Mouse (Mus musculus): ENCODE results near the gene Sobp. TPM values are rescaled to one million over a fixed set of nuclear protein-coding genes. Genes with fewer than 3 reads are reported as not detected.

Gene Sobp
- polyA plus RNA-seq, 2 experiments, result 0.01 TPM; not detected in 1

- Histone ChIP-seq H3K4me1 (replicated peaks; ENCODE audit: control insufficient read depth in 2 of 2, insufficient read depth in 2 of 2, low read length in 1 of 2) (peaks cover 0 to 2% of the 10 kb centered on the region in 2 experiments; a peak in 1 of 4 replicates), H3K27me3 (ENCODE audit: control insufficient read depth, insufficient read depth, low read length) (no peaks in the 10 kb centered on the region), H3K9ac (replicated peaks) (no peak overlapping the region), H3K4me3 (ENCODE audit: insufficient read depth in 1 of 2, low read depth in 2 of 2, low read length in 2 of 2) (no peak overlapping the region), H3K36me3 (replicated peaks; ENCODE audit: control insufficient read depth, insufficient read depth, low read depth) (no peaks in the 10 kb centered on the region), H3K27ac (no peak overlapping the region), H3K4me2 (ENCODE audit: low read depth) (no peak overlapping the region), H3K9me3 (ENCODE audit: control insufficient read depth, low read length) (no peaks in the 10 kb centered on the region)
- TF ChIP-seq CTCF (IDR thresholded peaks at IDR 0.05; ENCODE audit: low read depth) (no peak), EP300 (IDR thresholded peaks at IDR 0.05; ENCODE audit: low read depth) (no peak)
- 69% methylated on average over 7 of the region's 7 CpGs for WGBS (ENCODE audit: insufficient replicate concordance)
- ATAC-seq (ENCODE audit: insufficient read depth), result no peak
- DNase-seq (ENCODE audit: low read depth in 3 of 3, low spot score in 3 of 3), result no peak
These were observed 49.8 kb downstream of the Sobp start for GRCm38 (mm10) chr10:43124561-43124960.

GRCm38 (mm10) chr10:43124156-43124555 lies 50.2 kb downstream of the Sobp start:
- Histone ChIP-seq H3K36me3 (replicated peaks; ENCODE audit: control insufficient read depth, insufficient read depth, low read depth) (no peaks in the 10 kb centered on the region), H3K27me3 (ENCODE audit: control insufficient read depth, insufficient read depth, low read length) (no peaks in the 10 kb centered on the region), H3K9me3 (ENCODE audit: control insufficient read depth, low read length) (no peaks in the 10 kb centered on the region), H3K27ac (no peak overlapping the region), H3K4me3 (ENCODE audit: insufficient read depth in 1 of 2, low read depth in 2 of 2, low read length in 2 of 2) (no peak overlapping the region), H3K4me1 (replicated peaks; ENCODE audit: control insufficient read depth in 2 of 2, insufficient read depth in 2 of 2, low read length in 1 of 2) (peaks cover 0 to 2% of the 10 kb centered on the region in 2 experiments; a peak in 1 of 4 replicates), H3K9ac (replicated peaks) (no peak overlapping the region), H3K4me2 (ENCODE audit: low read depth) (no peak overlapping the region)
- 62% methylated on average over 4 of the region's 4 CpGs for WGBS (ENCODE audit: insufficient replicate concordance)
- DNase-seq (ENCODE audit: low read depth in 3 of 3, low spot score in 3 of 3) (no peak), ATAC-seq (ENCODE audit: insufficient read depth) (no peak)
- no peak for TF ChIP-seq CTCF (IDR thresholded peaks at IDR 0.05; ENCODE audit: low read depth)
- TF ChIP-seq EP300 (IDR thresholded peaks at IDR 0.05; ENCODE audit: low read depth), result no peak

GRCm38 (mm10) chr10:43123422-43123821 lies 50.9 kb downstream of the Sobp start:
- H3K4me1 ChIP-seq (replicated peaks; ENCODE audit: control insufficient read depth in 2 of 2, insufficient read depth in 2 of 2, low read length in 1 of 2), result peaks cover 0 to 2% of the 10 kb centered on the region in 2 experiments; a peak in 1 of 4 replicates
- H3K4me3 ChIP-seq (ENCODE audit: insufficient read depth in 1 of 2, low read depth in 2 of 2, low read length in 2 of 2), result no peak overlapping the region
- H3K9me3 ChIP-seq (ENCODE audit: control insufficient read depth, low read length), result no peaks in the 10 kb centered on the region
- H3K36me3 ChIP-seq (replicated peaks; ENCODE audit: control insufficient read depth, insufficient read depth, low read depth), result no peaks in the 10 kb centered on the region
- TF ChIP-seq EP300 (IDR thresholded peaks at IDR 0.05; ENCODE audit: low read depth), result no peak
- no peak for TF ChIP-seq CTCF (IDR thresholded peaks at IDR 0.05; ENCODE audit: low read depth)
- no peak overlapping the region for H3K4me2 ChIP-seq (ENCODE audit: low read depth)
- WGBS (ENCODE audit: insufficient replicate concordance), result 30% methylated on average over 6 of the region's 6 CpGs
- no peak overlapping the region for H3K9ac ChIP-seq (replicated peaks)
- H3K27me3 ChIP-seq (ENCODE audit: control insufficient read depth, insufficient read depth, low read length), result no peaks in the 10 kb centered on the region
- ATAC-seq (ENCODE audit: insufficient read depth) (no peak), DNase-seq (ENCODE audit: low read depth in 3 of 3, low spot score in 3 of 3) (no peak)
- no peak overlapping the region for H3K27ac ChIP-seq

GRCm38 (mm10) chr10:43120688-43121450 lies 53.5 kb downstream of the Sobp start:
- Histone ChIP-seq H3K9ac (replicated peaks) (no peak overlapping the region), H3K27me3 (ENCODE audit: control insufficient read depth, insufficient read depth, low read length) (no peaks in the 10 kb centered on the region), H3K4me1 (replicated peaks; ENCODE audit: control insufficient read depth in 2 of 2, insufficient read depth in 2 of 2, low read length in 1 of 2) (peaks cover 0 to 2% of the 10 kb centered on the region in 2 experiments; a peak in 1 of 4 replicates), H3K9me3 (ENCODE audit: control insufficient read depth, low read length) (no peaks in the 10 kb centered on the region), H3K4me2 (ENCODE audit: low read depth) (no peak overlapping the region), H3K36me3 (replicated peaks; ENCODE audit: control insufficient read depth, insufficient read depth, low read depth) (no peaks in the 10 kb centered on the region), H3K4me3 (ENCODE audit: insufficient read depth in 1 of 2, low read depth in 2 of 2, low read length in 2 of 2) (no peak overlapping the region), H3K27ac (no peak overlapping the region)
- TF ChIP-seq EP300 (IDR thresholded peaks at IDR 0.05; ENCODE audit: low read depth) (0 out of 2 replicates have a peak, but pooled peaks have one; percentile 29), CTCF (IDR thresholded peaks at IDR 0.05; ENCODE audit: low read depth) (no peak)
- peak in 1 of 3 experiments; percentile 1 for DNase-seq (ENCODE audit: low read depth in 3 of 3, low spot score in 3 of 3)
- 17% methylated on average over 8 of the region's 8 CpGs for WGBS (ENCODE audit: insufficient replicate concordance)
- ATAC-seq (ENCODE audit: insufficient read depth), result no peak

- Histone ChIP-seq H3K9me3 (ENCODE audit: control insufficient read depth, low read length) (no peaks in the 10 kb centered on the region), H3K4me1 (replicated peaks; ENCODE audit: control insufficient read depth in 2 of 2, insufficient read depth in 2 of 2, low read length in 1 of 2) (peaks cover 0 to 2% of the 10 kb centered on the region in 2 experiments; a peak in 1 of 4 replicates), H3K27me3 (ENCODE audit: control insufficient read depth, insufficient read depth, low read length) (no peaks in the 10 kb centered on the region; the same call in 1 of the 2 replicates), H3K9ac (replicated peaks) (no peak overlapping the region), H3K36me3 (replicated peaks; ENCODE audit: control insufficient read depth, insufficient read depth, low read depth) (no peaks in the 10 kb centered on the region), H3K27ac (no peak overlapping the region), H3K4me3 (ENCODE audit: insufficient read depth in 1 of 2, low read depth in 2 of 2, low read length in 2 of 2) (no peak overlapping the region), H3K4me2 (ENCODE audit: low read depth) (no peak overlapping the region)
- ATAC-seq (ENCODE audit: insufficient read depth) (no peak), DNase-seq (ENCODE audit: low read depth in 3 of 3, low spot score in 3 of 3) (no peak)
- 54% methylated on average over 3 of the region's 3 CpGs for WGBS (ENCODE audit: insufficient replicate concordance)
- TF ChIP-seq CTCF (IDR thresholded peaks at IDR 0.05; ENCODE audit: low read depth) (no peak), EP300 (IDR thresholded peaks at IDR 0.05; ENCODE audit: low read depth) (no peak)
These were observed 58.0 kb downstream of the Sobp start for GRCm38 (mm10) chr10:43116083-43116927.

All from liver, embryonic 14.5 days (tissue).